Mouse (Mus musculus) lung, embryonic 15.5 days (tissue): ENCODE measurements at regions not wholly inside any gene's neighbourhood (a gene's known extent, or its start where the extent isn't known, plus 50 kb on each side); places are given as distances from the start of the nearest gene placed in this dataset.

Experiments used
- ATAC-seq: fragments of 200-750 bp; cut with Nextera tagmentation; 2 replicates; pipeline ENCODE4 v1.8.0; 2017; ENCODE audit warnings: moderate number of reproducible peaks, borderline replicate concordance; ENCODE audit not compliant: low FRiP score, low TSS enrichment; ENCODE audit errors: extremely low read depth
- H3K27ac ChIP-seq: fragments of 300-500 bp; sonication (generic); 2 replicates; pipeline ENCODE4 v1.5.1; 2015; ENCODE audit warnings: moderate library complexity, mild to moderate bottlenecking, inconsistent platforms
- H3K27me3 ChIP-seq: fragments of 300-500 bp; sonication (generic); 2 replicates; pipeline ENCODE4 v1.6.1; 2015; ENCODE audit warnings: inconsistent platforms
- H3K36me3 ChIP-seq: fragments of 300-500 bp; sonication (generic); 2 replicates; pipeline ENCODE4 v1.6.1; 2015; ENCODE audit warnings: inconsistent platforms
- H3K4me1 ChIP-seq: fragments of 300-500 bp; sonication (generic); 2 replicates; pipeline ENCODE4 v1.6.1; 2015; ENCODE audit warnings: inconsistent platforms
- H3K4me2 ChIP-seq: fragments of 300-500 bp; sonication (generic); 2 replicates; pipeline ENCODE4 v1.6.1; 2015; ENCODE audit warnings: inconsistent platforms, mild to moderate bottlenecking, moderate library complexity
- H3K4me3 ChIP-seq: fragments of 300-500 bp; sonication (generic); 2 replicates; pipeline ENCODE4 v1.5.1; 2015; ENCODE audit warnings: mild to moderate bottlenecking, inconsistent platforms
- H3K9ac ChIP-seq: fragments of 300-500 bp; sonication (generic); 2 replicates; pipeline ENCODE4 v1.6.1; 2015; ENCODE audit warnings: inconsistent platforms
- H3K9me3 ChIP-seq: fragments of 300-500 bp; sonication (generic); 2 replicates; pipeline ENCODE4 v1.6.1; 2016; ENCODE audit warnings: inconsistent platforms
- WGBS: fragments of 180-500 bp; shearing (Covaris S2); methylation state at CpG from one replicate; pipeline ENCODE4 v1.1.7; 2015; 5-methylcytosine and 5-hydroxymethylcytosine counted together

- Histone ChIP-seq H3K4me1 (peaks cover 15% of the 10 kb centered on the region), H3K4me3 (no peak overlapping the region), H3K27ac (no peak overlapping the region), H3K27me3 (no peaks in the 10 kb centered on the region), H3K9me3 (no peaks in the 10 kb centered on the region), H3K4me2 (peak overlapping the region; percentile 9; the same call in 1 of the 2 replicates), H3K9ac (no peak overlapping the region), H3K36me3 (no peaks in the 10 kb centered on the region)
- ATAC-seq, result peak; percentile 52; the same call in 1 of the 2 replicates
- 22% methylated on average over 16 of the region's 16 CpGs for WGBS
Observed at GRCm38 (mm10) chr2:169493609-169494275, 93.8 kb downstream of the Gm11011 start.

GRCm38 (mm10) chr2:169483934-169484333 lies 103.6 kb downstream of the Gm11011 start:
- WGBS, result 20% methylated on average over 8 of the region's 8 CpGs

GRCm38 (mm10) chr2:169481731-169482465 lies 105.6 kb downstream of the Gm11011 start:
- 37% methylated on average over 15 of the region's 15 CpGs for WGBS
- H3K36me3 ChIP-seq, result no peaks in the 10 kb centered on the region
- no peak overlapping the region for H3K9ac ChIP-seq
- no peak for ATAC-seq
- no peak overlapping the region for H3K4me2 ChIP-seq
- H3K4me1 ChIP-seq, result peaks cover 8% of the 10 kb centered on the region; the same call in 1 of the 2 replicates
- H3K9me3 ChIP-seq, result no peaks in the 10 kb centered on the region
- no peaks in the 10 kb centered on the region for H3K27me3 ChIP-seq
- H3K4me3 ChIP-seq, result no peak overlapping the region
- H3K27ac ChIP-seq, result no peak overlapping the region

More at GRCm38 (mm10) chr2:169483934-169484333, 103.6 kb downstream of the Gm11011 start:
- Histone ChIP-seq H3K9ac (no peak overlapping the region), H3K4me2 (no peak overlapping the region), H3K9me3 (no peaks in the 10 kb centered on the region), H3K27ac (no peak overlapping the region), H3K4me1 (peaks cover 8% of the 10 kb centered on the region; the same call in 1 of the 2 replicates), H3K4me3 (no peak overlapping the region), H3K27me3 (no peaks in the 10 kb centered on the region), H3K36me3 (no peaks in the 10 kb centered on the region)
- ATAC-seq, result peak; percentile 39; the same call in 1 of the 2 replicates

- Histone ChIP-seq H3K4me3 (no peak overlapping the region), H3K9me3 (no peaks in the 10 kb centered on the region), H3K36me3 (no peaks in the 10 kb centered on the region), H3K27ac (no peak overlapping the region), H3K4me2 (no peak overlapping the region), H3K27me3 (no peaks in the 10 kb centered on the region), H3K4me1 (no peaks in the 10 kb centered on the region), H3K9ac (no peak overlapping the region)
- no peak for ATAC-seq
- WGBS, result 60% methylated on average over 9 of the region's 9 CpGs
Observed at GRCm38 (mm10) chr2:169474418-169475112, 113.0 kb downstream of the Gm11011 start.

- ATAC-seq, result no peak
- Histone ChIP-seq H3K27me3 (no peaks in the 10 kb centered on the region), H3K9ac (no peak overlapping the region), H3K27ac (no peak overlapping the region), H3K4me1 (no peaks in the 10 kb centered on the region), H3K9me3 (no peaks in the 10 kb centered on the region), H3K4me2 (no peak overlapping the region), H3K4me3 (no peak overlapping the region), H3K36me3 (no peaks in the 10 kb centered on the region)
- 89% methylated on average over 10 of the region's 10 CpGs for WGBS
Observed at GRCm38 (mm10) chr2:169469538-169469937, 118.0 kb downstream of the Gm11011 start.

- H3K9me3 ChIP-seq, result no peaks in the 10 kb centered on the region
- no peak overlapping the region for H3K4me3 ChIP-seq
- no peak for ATAC-seq
- H3K4me2 ChIP-seq, result no peak overlapping the region
- H3K27ac ChIP-seq, result no peak overlapping the region
- no peaks in the 10 kb centered on the region for H3K4me1 ChIP-seq
- no peaks in the 10 kb centered on the region for H3K27me3 ChIP-seq
- WGBS, result 85% methylated on average over 6 of the region's 6 CpGs
- no peaks in the 10 kb centered on the region for H3K36me3 ChIP-seq
- no peak overlapping the region for H3K9ac ChIP-seq
Observed at GRCm38 (mm10) chr2:169467621-169468020, 119.9 kb downstream of the Gm11011 start.

GRCm38 (mm10) chr2:169464106-169464505 lies 123.4 kb downstream of the Gm11011 start:
- Histone ChIP-seq H3K27me3 (no peaks in the 10 kb centered on the region), H3K4me2 (no peak overlapping the region), H3K4me1 (no peaks in the 10 kb centered on the region), H3K9ac (no peak overlapping the region), H3K4me3 (no peak overlapping the region), H3K27ac (no peak overlapping the region), H3K36me3 (no peaks in the 10 kb centered on the region), H3K9me3 (no peaks in the 10 kb centered on the region)
- WGBS, result 85% methylated on average over 5 of the region's 5 CpGs
- ATAC-seq, result no peak

- H3K4me2 ChIP-seq, result no peak overlapping the region
- no peak for ATAC-seq
- no peak overlapping the region for H3K4me3 ChIP-seq
- H3K4me1 ChIP-seq, result no peaks in the 10 kb centered on the region
- no peak overlapping the region for H3K9ac ChIP-seq
- 65% methylated on average over 12 of the region's 12 CpGs for WGBS
- no peaks in the 10 kb centered on the region for H3K9me3 ChIP-seq
- H3K36me3 ChIP-seq, result no peaks in the 10 kb centered on the region
- H3K27me3 ChIP-seq, result no peaks in the 10 kb centered on the region
- no peak overlapping the region for H3K27ac ChIP-seq
Observed at GRCm38 (mm10) chr2:169461491-169462039, 126.0 kb downstream of the Gm11011 start.

GRCm38 (mm10) chr2:169452956-169453355 lies 134.6 kb downstream of the Gm11011 start:
- H3K9me3 ChIP-seq, result no peaks in the 10 kb centered on the region
- no peaks in the 10 kb centered on the region for H3K36me3 ChIP-seq
- H3K4me1 ChIP-seq, result no peaks in the 10 kb centered on the region
- no peaks in the 10 kb centered on the region for H3K27me3 ChIP-seq
- no peak overlapping the region for H3K9ac ChIP-seq
- ATAC-seq, result no peak
- 74% methylated on average over 8 of the region's 8 CpGs for WGBS
- H3K27ac ChIP-seq, result no peak overlapping the region
- no peak overlapping the region for H3K4me3 ChIP-seq
- no peak overlapping the region for H3K4me2 ChIP-seq

GRCm38 (mm10) chr2:169450801-169451200 lies 136.7 kb downstream of the Gm11011 start:
- Histone ChIP-seq H3K27me3 (no peaks in the 10 kb centered on the region), H3K4me3 (no peak overlapping the region), H3K4me2 (no peak overlapping the region), H3K36me3 (no peaks in the 10 kb centered on the region), H3K4me1 (no peaks in the 10 kb centered on the region), H3K9ac (no peak overlapping the region), H3K27ac (no peak overlapping the region), H3K9me3 (no peaks in the 10 kb centered on the region)
- WGBS, result 78% methylated on average over 6 of the region's 6 CpGs
- ATAC-seq, result no peak

GRCm38 (mm10) chr2:169447495-169448280 lies 139.9 kb downstream of the Gm11011 start:
- H3K9ac ChIP-seq, result no peak overlapping the region
- H3K4me2 ChIP-seq, result no peak overlapping the region
- H3K36me3 ChIP-seq, result no peaks in the 10 kb centered on the region
- H3K4me3 ChIP-seq, result no peak overlapping the region
- H3K27me3 ChIP-seq, result no peaks in the 10 kb centered on the region
- no peak overlapping the region for H3K27ac ChIP-seq
- WGBS, result 58% methylated on average over 6 of the region's 6 CpGs
- H3K9me3 ChIP-seq, result no peaks in the 10 kb centered on the region
- no peak for ATAC-seq
- no peaks in the 10 kb centered on the region for H3K4me1 ChIP-seq
